Mouse (Mus musculus): Measurements from ENCODE around the gene Dlx5. TPM values are rescaled to one million over a fixed set of nuclear protein-coding genes. Genes with fewer than 3 reads are reported as not detected.
A peak's percentile ranks its signal among the peaks of the same experiment; 100 is the strongest.

Dlx5 gene
- polyA plus RNA-seq, 1 experiment from 2014 or later: 1.5 TPM

DNA sequence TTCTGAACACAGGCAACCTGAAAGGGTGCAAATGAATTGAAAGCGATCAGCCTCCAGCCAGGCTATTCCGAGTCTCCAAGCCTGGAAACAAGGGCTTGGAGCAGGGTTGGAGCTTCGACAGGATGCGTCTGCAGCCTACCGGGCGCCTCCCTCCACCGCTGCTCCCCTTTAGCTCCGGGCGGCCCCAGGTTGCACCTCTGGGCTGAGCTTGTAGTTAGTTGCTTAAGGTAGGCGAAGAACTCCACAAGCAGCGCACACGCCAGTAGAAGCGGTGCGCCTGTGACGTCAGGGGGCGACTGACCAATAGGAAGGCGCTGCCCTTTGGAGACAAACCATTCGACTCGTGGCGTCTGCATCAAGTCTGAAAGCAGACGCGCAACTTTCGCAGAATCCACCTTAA, 19.3 kb downstream of the Dlx5 start:
- peak overlapping the region; percentile 45 for H3K4me3 ChIP-seq (ENCODE audit: low read length)
- H3K27me3 ChIP-seq (replicated peaks; ENCODE audit: control insufficient read depth, insufficient read depth, low read length): peaks cover 85% of the 10 kb centered on the region
- peak; percentile 45 for ATAC-seq
- no peak overlapping the region for H3K27ac ChIP-seq (ENCODE audit: low read length)
- peak overlapping the region; percentile 85 for H3K4me2 ChIP-seq (ENCODE audit: low read depth, low read length)
- H3K36me3 ChIP-seq (ENCODE audit: control insufficient read depth, insufficient read depth, low read length): no peaks in the 10 kb centered on the region
- under 1% methylated on average over 23 of the region's 23 CpGs for WGBS
- H3K9ac ChIP-seq (ENCODE audit: low read depth, low read length): no peak overlapping the region
- H3K9me3 ChIP-seq (ENCODE audit: control insufficient read depth, low read length): no peaks in the 10 kb centered on the region
- peaks cover 24% of the 10 kb centered on the region for H3K4me1 ChIP-seq (ENCODE audit: control insufficient read depth, insufficient read depth, low read length)

DNA sequence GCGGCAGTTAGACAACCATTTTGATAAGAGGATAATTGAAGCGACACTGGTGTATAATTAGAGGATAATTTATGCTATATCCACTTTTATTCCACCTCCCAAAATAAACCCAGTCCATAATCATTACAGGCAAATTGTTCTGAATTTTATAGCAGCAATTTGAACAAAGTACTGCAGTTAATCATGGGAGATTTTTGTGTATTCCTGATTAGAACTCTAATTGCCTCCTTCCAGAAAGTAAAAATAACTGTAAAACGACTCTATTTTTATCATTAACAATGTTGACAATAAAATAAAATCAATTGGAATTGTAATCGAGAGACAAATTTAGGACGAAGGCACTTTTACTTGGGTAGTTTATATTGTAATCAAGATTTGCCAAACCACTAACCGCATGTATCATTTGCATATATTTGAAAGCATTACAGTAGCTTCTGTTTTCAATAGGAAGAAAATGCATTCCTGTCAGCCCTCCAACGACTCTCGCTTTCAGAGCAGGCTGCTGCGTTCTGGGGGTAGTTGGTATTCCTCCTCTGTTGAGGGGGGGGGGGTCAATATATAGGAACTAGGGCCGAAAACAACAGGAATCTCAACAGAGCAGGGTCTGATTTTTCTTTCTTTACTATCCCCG, 20.0 kb downstream of the Dlx5 start:
- no peak for ATAC-seq
- Histone ChIP-seq H3K4me1 (ENCODE audit: control insufficient read depth, insufficient read depth, low read length) (peaks cover 24% of the 10 kb centered on the region), H3K4me3 (ENCODE audit: low read length) (no peak overlapping the region), H3K36me3 (ENCODE audit: control insufficient read depth, insufficient read depth, low read length) (no peaks in the 10 kb centered on the region), H3K4me2 (ENCODE audit: low read depth, low read length) (no peak overlapping the region), H3K27me3 (replicated peaks; ENCODE audit: control insufficient read depth, insufficient read depth, low read length) (peaks cover 85% of the 10 kb centered on the region), H3K9ac (ENCODE audit: low read depth, low read length) (no peak overlapping the region), H3K9me3 (ENCODE audit: control insufficient read depth, low read length) (no peaks in the 10 kb centered on the region), H3K27ac (ENCODE audit: low read length) (no peak overlapping the region)
- 5% methylated on average over 11 of the region's 11 CpGs for WGBS

GRCm38 (mm10) chr6:6861086-6861797, 20.6 kb downstream of the Dlx5 start:
- H3K27me3 ChIP-seq (replicated peaks; ENCODE audit: control insufficient read depth, insufficient read depth, low read length): peaks cover 87% of the 10 kb centered on the region
- H3K27ac ChIP-seq (ENCODE audit: low read length): no peak overlapping the region
- H3K4me3 ChIP-seq (ENCODE audit: low read length): no peak overlapping the region
- H3K4me2 ChIP-seq (ENCODE audit: low read depth, low read length): no peak overlapping the region
- H3K36me3 ChIP-seq (ENCODE audit: control insufficient read depth, insufficient read depth, low read length): no peaks in the 10 kb centered on the region
- H3K9ac ChIP-seq (ENCODE audit: low read depth, low read length): no peak overlapping the region
- ATAC-seq: no peak
- H3K9me3 ChIP-seq (ENCODE audit: control insufficient read depth, low read length): no peaks in the 10 kb centered on the region
- WGBS: 2% methylated on average over 21 of the region's 21 CpGs
- H3K4me1 ChIP-seq (ENCODE audit: control insufficient read depth, insufficient read depth, low read length): peaks cover 24% of the 10 kb centered on the region

DNA sequence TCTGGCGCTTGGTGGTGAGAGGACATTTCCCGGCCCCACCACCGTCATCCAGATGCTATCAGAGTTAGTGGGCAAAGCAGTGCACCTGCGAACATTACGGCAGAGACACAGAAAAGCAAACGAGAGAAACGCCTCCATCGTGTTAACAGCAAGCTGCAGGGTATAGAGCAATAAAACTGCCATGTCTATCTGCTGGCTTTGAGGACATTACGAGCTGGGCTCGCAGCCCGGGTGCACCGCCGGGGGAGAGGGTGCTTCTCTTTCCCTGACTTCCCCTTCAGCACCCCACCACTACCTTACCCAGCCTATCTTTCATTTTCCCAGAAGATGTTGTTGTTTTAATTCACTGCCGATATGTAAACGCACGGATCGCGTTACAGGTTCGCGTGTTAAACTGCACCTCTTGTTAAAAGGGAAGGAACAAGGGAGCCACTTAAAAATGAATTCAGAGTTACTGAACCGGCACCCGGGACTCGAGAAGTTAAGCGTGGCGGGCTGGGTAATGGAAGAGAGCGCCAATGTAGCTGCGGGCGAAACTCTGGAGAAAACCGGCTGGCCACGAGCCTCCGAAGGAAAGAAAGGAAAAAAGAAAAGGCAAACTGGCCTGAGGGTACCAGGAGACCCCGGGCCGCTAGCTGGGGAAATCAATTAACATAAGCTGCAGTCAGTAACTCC, 21.3 kb downstream of the Dlx5 start:
- Histone ChIP-seq H3K4me3 (ENCODE audit: low read length) (peak overlapping the region; percentile 18), H3K9ac (ENCODE audit: low read depth, low read length) (no peak overlapping the region), H3K36me3 (ENCODE audit: control insufficient read depth, insufficient read depth, low read length) (no peaks in the 10 kb centered on the region), H3K27me3 (replicated peaks; ENCODE audit: control insufficient read depth, insufficient read depth, low read length) (peaks cover 87% of the 10 kb centered on the region), H3K9me3 (ENCODE audit: control insufficient read depth, low read length) (no peaks in the 10 kb centered on the region), H3K27ac (ENCODE audit: low read length) (no peak overlapping the region), H3K4me1 (ENCODE audit: control insufficient read depth, insufficient read depth, low read length) (peaks cover 24% of the 10 kb centered on the region), H3K4me2 (ENCODE audit: low read depth, low read length) (no peak overlapping the region)
- ATAC-seq: no peak; the same call in 1 of the 2 replicates
- under 1% methylated on average over 33 of the region's 33 CpGs for WGBS

DNA sequence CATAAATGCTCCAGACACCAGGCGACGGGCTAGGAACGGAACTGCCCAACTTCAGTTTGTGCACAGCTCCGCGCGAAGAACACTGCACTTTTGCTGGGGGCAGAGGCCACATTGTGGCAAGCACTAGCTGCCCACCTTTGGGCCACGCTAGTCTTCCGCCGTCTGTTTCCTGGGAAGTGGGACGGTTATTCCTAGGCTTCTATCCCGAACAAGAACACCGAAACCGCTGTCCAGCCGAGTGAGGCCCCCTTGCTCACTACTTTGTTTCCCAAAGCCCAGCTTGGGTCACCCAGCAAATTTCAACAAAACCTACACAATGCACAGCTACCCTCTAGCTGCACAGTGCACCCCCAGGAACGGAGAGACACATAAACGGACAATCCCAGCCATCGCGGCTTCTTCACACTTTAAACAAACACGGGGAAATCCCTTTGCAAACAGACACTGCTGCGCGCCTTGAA, 21.9 kb downstream of the Dlx5 start:
- Histone ChIP-seq H3K27ac (ENCODE audit: low read length) (no peak overlapping the region), H3K27me3 (replicated peaks; ENCODE audit: control insufficient read depth, insufficient read depth, low read length) (peaks cover 86% of the 10 kb centered on the region), H3K4me1 (ENCODE audit: control insufficient read depth, insufficient read depth, low read length) (peaks cover 24% of the 10 kb centered on the region), H3K9me3 (ENCODE audit: control insufficient read depth, low read length) (no peaks in the 10 kb centered on the region), H3K4me2 (ENCODE audit: low read depth, low read length) (no peak overlapping the region), H3K36me3 (ENCODE audit: control insufficient read depth, insufficient read depth, low read length) (no peaks in the 10 kb centered on the region), H3K4me3 (ENCODE audit: low read length) (peak overlapping the region; percentile 10; the same call in 1 of the 2 replicates), H3K9ac (ENCODE audit: low read depth, low read length) (no peak overlapping the region)
- 1% methylated on average over 21 of the region's 21 CpGs for WGBS
- no peak for ATAC-seq

DNA sequence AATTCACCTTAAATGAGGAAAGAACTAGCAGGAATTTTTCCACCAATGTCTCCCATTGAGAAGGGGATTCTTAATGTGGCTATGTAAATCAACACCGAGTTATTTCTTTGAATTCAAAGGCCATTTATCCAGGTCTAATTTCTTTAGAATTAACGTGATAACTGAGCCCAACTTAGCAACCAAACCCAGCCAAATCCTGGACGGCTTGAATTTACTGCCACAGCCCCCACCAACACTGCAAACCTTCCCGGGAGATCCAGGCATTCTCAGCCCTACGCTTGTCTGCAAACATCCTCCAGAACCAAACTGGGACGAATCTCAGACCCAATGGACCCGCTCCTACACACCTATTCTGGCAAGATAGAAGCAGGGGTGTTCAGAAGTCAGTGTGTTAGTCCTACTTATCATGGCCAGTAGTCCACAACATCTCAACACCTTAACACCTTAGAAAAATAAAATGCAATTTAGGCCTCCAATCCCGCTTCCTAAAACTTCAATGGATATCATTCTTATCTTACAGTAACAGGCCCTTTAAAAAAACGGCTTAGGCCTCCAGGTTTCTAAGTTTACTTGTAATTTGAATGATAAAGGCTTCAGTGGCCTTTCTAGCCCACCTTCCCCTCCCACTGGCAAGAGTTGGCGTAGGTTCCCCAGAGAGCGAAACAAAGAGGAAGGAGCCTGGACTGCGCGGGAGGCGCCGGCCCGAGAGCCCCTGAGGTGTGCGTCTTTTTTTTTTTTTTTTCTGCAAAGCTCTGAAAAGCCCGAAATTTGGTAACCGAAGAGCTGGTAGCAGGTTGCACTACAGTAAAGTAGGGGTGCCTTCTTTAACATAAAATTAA, 22.6 kb downstream of the Dlx5 start:
- Histone ChIP-seq H3K27ac (ENCODE audit: low read length) (no peak overlapping the region), H3K9ac (ENCODE audit: low read depth, low read length) (no peak overlapping the region), H3K36me3 (ENCODE audit: control insufficient read depth, insufficient read depth, low read length) (no peaks in the 10 kb centered on the region), H3K4me2 (ENCODE audit: low read depth, low read length) (no peak overlapping the region), H3K4me3 (ENCODE audit: low read length) (peak overlapping the region; percentile 10; the same call in 1 of the 2 replicates), H3K4me1 (ENCODE audit: control insufficient read depth, insufficient read depth, low read length) (peaks cover 24% of the 10 kb centered on the region), H3K27me3 (replicated peaks; ENCODE audit: control insufficient read depth, insufficient read depth, low read length) (peaks cover 88% of the 10 kb centered on the region), H3K9me3 (ENCODE audit: control insufficient read depth, low read length) (no peaks in the 10 kb centered on the region)
- no peak for ATAC-seq
- WGBS: 5% methylated on average over 19 of the region's 19 CpGs

DNA sequence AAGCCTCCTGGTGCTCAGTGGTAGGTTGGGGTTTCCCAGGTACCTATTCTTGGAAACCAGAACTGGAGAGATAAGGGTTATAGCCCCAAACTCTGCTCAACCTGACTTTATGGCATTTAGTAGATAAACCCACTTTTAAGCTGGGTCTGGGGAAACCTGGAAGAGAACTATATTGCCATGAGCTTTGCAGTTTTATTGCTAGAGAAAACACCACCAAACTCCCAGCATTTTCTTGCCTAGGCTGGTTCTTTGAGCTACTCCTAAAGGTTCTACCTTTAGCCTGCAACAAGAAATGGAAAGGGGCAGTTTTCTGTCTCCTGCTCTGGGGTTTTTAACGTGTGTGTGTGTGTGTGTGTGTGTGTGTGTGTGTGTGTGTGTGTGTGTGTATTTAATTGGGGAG, 23.3 kb downstream of the Dlx5 start:
- Histone ChIP-seq H3K4me1 (ENCODE audit: control insufficient read depth, insufficient read depth, low read length) (peaks cover 20% of the 10 kb centered on the region), H3K4me3 (ENCODE audit: low read length) (no peak overlapping the region), H3K27ac (ENCODE audit: low read length) (no peak overlapping the region), H3K36me3 (ENCODE audit: control insufficient read depth, insufficient read depth, low read length) (no peaks in the 10 kb centered on the region), H3K27me3 (replicated peaks; ENCODE audit: control insufficient read depth, insufficient read depth, low read length) (peaks cover 84% of the 10 kb centered on the region), H3K9me3 (ENCODE audit: control insufficient read depth, low read length) (no peaks in the 10 kb centered on the region), H3K9ac (ENCODE audit: low read depth, low read length) (no peak overlapping the region), H3K4me2 (ENCODE audit: low read depth, low read length) (no peak overlapping the region)
- 0% methylated on average over 1 of the region's 1 CpGs for WGBS
- ATAC-seq: no peak

DNA sequence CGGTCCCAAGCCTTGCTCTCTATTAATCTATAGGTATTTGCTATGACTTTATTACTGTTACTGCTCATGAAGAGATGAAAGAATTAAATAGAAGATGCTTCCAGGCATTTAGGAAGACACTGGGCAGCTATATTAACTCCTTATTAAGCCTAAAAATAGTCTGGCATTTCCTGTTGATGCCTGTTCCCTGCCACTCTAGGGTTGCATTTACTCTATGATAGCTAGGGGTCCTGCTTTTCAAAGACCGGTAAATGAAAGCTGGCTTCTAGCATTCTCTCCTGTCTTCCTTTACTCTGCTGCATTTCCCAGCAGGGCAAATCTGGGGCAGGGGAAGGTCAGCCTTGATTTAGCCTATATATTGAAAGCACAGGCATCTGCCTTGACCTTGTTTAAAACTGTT, 24.1 kb downstream of the Dlx5 start:
- Histone ChIP-seq H3K9me3 (ENCODE audit: control insufficient read depth, low read length) (no peaks in the 10 kb centered on the region), H3K4me1 (ENCODE audit: control insufficient read depth, insufficient read depth, low read length) (peaks cover 13% of the 10 kb centered on the region), H3K27ac (ENCODE audit: low read length) (no peak overlapping the region), H3K9ac (ENCODE audit: low read depth, low read length) (no peak overlapping the region), H3K27me3 (replicated peaks; ENCODE audit: control insufficient read depth, insufficient read depth, low read length) (peaks cover 84% of the 10 kb centered on the region), H3K4me2 (ENCODE audit: low read depth, low read length) (no peak overlapping the region), H3K36me3 (ENCODE audit: control insufficient read depth, insufficient read depth, low read length) (no peaks in the 10 kb centered on the region), H3K4me3 (ENCODE audit: low read length) (no peak overlapping the region)
- 9% methylated on average over 2 of the region's 2 CpGs for WGBS
- ATAC-seq: no peak

DNA sequence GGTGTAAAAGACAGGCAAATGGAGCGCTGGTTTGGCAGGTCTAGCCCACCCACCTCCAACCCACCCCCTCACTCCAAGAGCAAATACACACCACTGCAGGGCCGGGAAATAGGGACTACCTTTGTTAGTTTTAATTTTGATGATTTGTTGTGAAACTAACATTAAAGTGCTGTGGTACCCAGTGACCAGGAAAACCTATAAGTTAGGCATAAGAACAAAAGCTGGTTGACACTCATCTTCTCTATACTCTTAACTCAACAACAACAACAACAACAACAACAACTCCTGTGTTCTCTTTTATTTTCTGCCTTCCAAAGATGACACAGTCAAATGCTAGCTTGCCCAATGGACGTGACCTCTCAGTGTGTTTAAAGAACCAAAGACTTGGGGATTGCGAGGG, 25.0 kb downstream of the Dlx5 start:
- peaks cover 84% of the 10 kb centered on the region for H3K27me3 ChIP-seq (replicated peaks; ENCODE audit: control insufficient read depth, insufficient read depth, low read length)
- no peak overlapping the region for H3K4me2 ChIP-seq (ENCODE audit: low read depth, low read length)
- ATAC-seq: no peak
- H3K4me3 ChIP-seq (ENCODE audit: low read length): no peak overlapping the region
- WGBS: 6% methylated on average over 4 of the region's 4 CpGs
- H3K9ac ChIP-seq (ENCODE audit: low read depth, low read length): no peak overlapping the region
- no peaks in the 10 kb centered on the region for H3K36me3 ChIP-seq (ENCODE audit: control insufficient read depth, insufficient read depth, low read length)
- H3K27ac ChIP-seq (ENCODE audit: low read length): no peak overlapping the region
- H3K9me3 ChIP-seq (ENCODE audit: control insufficient read depth, low read length): no peaks in the 10 kb centered on the region
- H3K4me1 ChIP-seq (ENCODE audit: control insufficient read depth, insufficient read depth, low read length): peaks cover 9% of the 10 kb centered on the region
